Mouse (Mus musculus) liver, embryonic 14.5 days (tissue): ENCODE data around the gene Tnik.

Experiments used
- CTCF ChIP-seq: IDR thresholded peaks from 2 replicates; pipeline ENCODE4 v1.5.1; 2016; ENCODE audit warnings: antibody characterized with exemption, low read depth, control low read depth
- EP300 ChIP-seq: IDR thresholded peaks from 2 replicates; pipeline ENCODE4 v1.6.1; 2016; ENCODE audit warnings: antibody characterized with exemption, low read depth

- TF ChIP-seq EP300 (no peak), CTCF (no peak)
These were observed 418.9 kb downstream of the Tnik start for GRCm38 (mm10) chr3:28681866-28682265.
